Mouse (Mus musculus): ENCODE data around the gene Nipsnap3b. TPM values are rescaled to one million over a fixed set of nuclear protein-coding genes. Genes with fewer than 3 reads are reported as not detected.
A peak's percentile ranks its signal among the peaks of the same experiment; 100 is the strongest.

The Nipsnap3b gene
- polyA plus RNA-seq, 1 experiment from 2014 or later: 183 TPM

DNA sequence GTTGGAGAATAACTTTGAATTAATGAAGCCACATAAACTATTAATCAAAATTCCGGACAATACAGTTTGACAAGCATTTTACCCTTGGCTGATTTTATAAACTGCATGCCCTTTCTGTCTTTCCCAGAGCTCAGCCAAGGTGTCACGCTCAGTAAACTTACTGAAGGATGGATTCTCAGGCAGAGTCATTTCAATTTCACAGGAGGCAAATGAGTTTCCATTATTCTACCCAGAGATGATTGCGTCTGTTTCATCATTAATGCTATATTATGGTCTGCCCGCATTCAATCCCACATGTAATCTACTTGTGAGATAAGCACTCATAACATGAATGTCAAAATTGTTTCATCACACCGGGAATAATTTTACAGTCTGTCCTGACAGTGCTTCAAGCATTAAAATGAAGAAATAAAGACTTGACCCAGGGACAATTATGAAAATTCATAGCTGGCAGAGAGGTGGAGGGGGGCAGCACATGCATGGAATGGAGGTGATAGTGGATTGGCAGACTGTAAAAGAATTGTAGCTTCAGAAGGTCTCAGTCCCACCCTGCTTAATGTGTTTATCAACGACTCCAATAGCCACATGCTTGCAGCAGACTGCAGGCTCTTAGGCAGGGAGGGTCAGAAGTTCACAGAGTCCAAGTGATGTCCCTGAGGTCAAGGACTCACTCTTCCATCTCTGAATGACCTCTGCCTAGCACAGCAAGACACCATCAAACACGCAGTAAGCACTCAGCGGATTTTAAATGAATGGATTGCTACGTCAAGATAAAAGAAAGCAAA is 34.8 kb downstream of the Nipsnap3b start:
- no peak overlapping the region for H3K27ac ChIP-seq (ENCODE audit: low read depth, low read length)
- WGBS: 44% methylated on average over 9 of the region's 9 CpGs
- peak; percentile 30; the same call in 1 of the 2 replicates for ATAC-seq

DNA sequence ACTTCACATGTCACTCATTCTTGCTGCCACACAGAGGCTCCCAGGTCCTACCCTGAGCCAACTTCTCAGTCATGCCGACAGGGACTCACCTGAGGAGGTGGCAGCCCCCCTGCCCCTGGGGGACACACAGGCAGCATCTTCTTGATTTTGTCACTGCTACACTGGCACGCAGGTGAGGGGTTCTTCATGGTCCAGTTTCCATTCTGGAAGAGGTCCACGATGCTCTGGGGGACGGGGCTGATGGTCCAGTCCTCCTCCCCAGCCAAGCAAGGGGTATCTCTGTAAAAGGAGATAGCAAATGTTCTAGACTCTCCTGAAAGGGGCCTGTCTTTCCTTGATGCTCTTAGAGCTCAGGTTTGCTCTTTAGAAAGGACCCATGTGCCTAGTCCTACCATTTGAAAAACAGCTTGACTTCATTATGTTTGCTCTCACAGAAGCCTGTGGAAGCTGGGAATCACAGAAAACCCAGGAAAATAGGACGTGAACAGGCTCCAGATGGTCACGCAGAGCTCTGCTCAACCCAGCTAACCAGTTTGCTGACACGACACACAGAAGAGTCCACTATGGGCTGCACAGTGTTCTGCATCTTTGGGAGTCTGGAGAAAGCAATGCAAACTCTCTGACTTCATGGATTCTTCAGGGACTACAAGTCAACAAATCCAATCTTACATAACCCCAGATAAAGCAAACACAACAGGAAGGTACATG is 50.8 kb downstream of the Nipsnap3b start:
- WGBS: 92% methylated on average over 7 of the region's 7 CpGs
- no peak for ATAC-seq
- Histone ChIP-seq H3K4me3 (ENCODE audit: low read length) (no peak overlapping the region), H3K27me3 (replicated peaks; ENCODE audit: control insufficient read depth, insufficient read depth, low read length) (no peaks in the 10 kb centered on the region), H3K36me3 (ENCODE audit: control insufficient read depth, insufficient read depth, low read length) (peaks cover 8% of the 10 kb centered on the region; the same call in 1 of the 2 replicates), H3K9ac (ENCODE audit: low read depth, low read length) (no peak overlapping the region), H3K9me3 (ENCODE audit: control insufficient read depth, low read length) (no peaks in the 10 kb centered on the region), H3K4me2 (ENCODE audit: low read length) (no peak overlapping the region), H3K4me1 (ENCODE audit: control insufficient read depth, insufficient read depth, low read depth, low read length) (no peaks in the 10 kb centered on the region), H3K27ac (ENCODE audit: low read depth, low read length) (no peak overlapping the region)

More for the DNA sequence above, 34.8 kb downstream of the Nipsnap3b start:
- Histone ChIP-seq H3K9me3 (ENCODE audit: control insufficient read depth, low read length) (no peaks in the 10 kb centered on the region), H3K36me3 (ENCODE audit: control insufficient read depth, insufficient read depth, low read length) (no peaks in the 10 kb centered on the region), H3K9ac (ENCODE audit: low read depth, low read length) (no peak overlapping the region), H3K27me3 (replicated peaks; ENCODE audit: control insufficient read depth, insufficient read depth, low read length) (no peaks in the 10 kb centered on the region), H3K4me2 (ENCODE audit: low read length) (no peak overlapping the region), H3K4me3 (ENCODE audit: low read length) (no peak overlapping the region), H3K4me1 (ENCODE audit: control insufficient read depth, insufficient read depth, low read depth, low read length) (no peaks in the 10 kb centered on the region)

Other genes with a start within 250 kb of the Nipsnap3b start
- not detected in 2 replicates for gene Olfr275, start 197.3 kb upstream of the Nipsnap3b start, polyA plus RNA-seq (2015; fragmentation: Nextera tagmentation; extraction: Ambion mirVana)
- not detected in 2 replicates for gene Olfr273, start 152.6 kb upstream of the Nipsnap3b start, polyA plus RNA-seq (2015; fragmentation: Nextera tagmentation; extraction: Ambion mirVana)
- not detected in 2 replicates for gene Olfr272, start 92.7 kb upstream of the Nipsnap3b start, polyA plus RNA-seq (2015; fragmentation: Nextera tagmentation; extraction: Ambion mirVana)
- gene Olfr270, start 47.3 kb upstream of the Nipsnap3b start, polyA plus RNA-seq (2015; fragmentation: Nextera tagmentation; extraction: Ambion mirVana): not detected in 2 replicates
- not detected in 2 replicates for gene Nipsnap3a, start 22.6 kb upstream of the Nipsnap3b start, polyA plus RNA-seq (2015; fragmentation: Nextera tagmentation; extraction: Ambion mirVana)
- gene Abca1, start 148.0 kb downstream of the Nipsnap3b start, polyA plus RNA-seq (2015; fragmentation: Nextera tagmentation; extraction: Ambion mirVana): 9.4 and 10.0 TPM in 2 replicates

Measured in hindbrain, embryonic 16.5 days (tissue).